Mouse (Mus musculus) megakaryocyte-erythroid progenitor cell, adult 5-6 weeks (primary cell): ENCODE measurements around the gene Rnf115. TPM values are rescaled to one million over a fixed set of nuclear protein-coding genes. Genes with fewer than 3 reads are reported as not detected.

Experiments
- ATAC-seq: replicated peaks from 2 replicates; pipeline ENCODE4 v1.8.0; 2016; ENCODE audit warnings: mild to moderate bottlenecking, inconsistent platforms; ENCODE audit not compliant: severe bottlenecking, poor library complexity, low FRiP score, low TSS enrichment
- total RNA-seq, 2 experiments: library from RNA; stranded (forward) in 1 of 2; stranded (reverse) in 1 of 2; fragments of 200-1000, 215-1000 nt in 1 of 2; fragments of >200 nt in 1 of 2; fragmentation: Nextera tagmentation in 1 of 2; gene quantifications; 2 replicates each; pipeline ENCODE4 v1.2.3; 2014 to 2017

The Rnf115 gene
- total RNA-seq, 2 experiments from 2014 or later: 40.0 to 51.7 TPM

DNA sequence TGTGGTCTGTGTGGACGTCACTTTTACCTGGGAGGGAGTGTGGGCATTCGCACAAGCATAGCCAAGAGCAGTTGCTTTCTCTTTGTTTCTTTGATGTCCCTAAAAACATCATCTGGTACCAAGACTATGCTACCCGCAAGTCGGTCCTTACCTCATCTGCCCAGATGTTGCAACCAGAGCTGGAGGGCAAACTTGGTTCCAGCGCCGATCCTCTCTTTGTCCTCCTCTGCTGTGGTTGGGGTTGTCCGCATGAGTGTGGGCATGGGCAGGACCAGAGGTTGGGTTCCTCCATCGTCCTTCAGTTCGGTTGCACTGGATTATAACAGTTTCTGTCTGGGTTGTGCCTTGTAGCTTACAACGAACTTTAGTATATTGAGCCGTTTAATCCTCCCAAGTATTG is 21.2 kb upstream of the Rnf115 start:
- no peak for ATAC-seq

- no peak for ATAC-seq
These were observed 20.5 kb upstream of the Rnf115 start for GRCm38 (mm10) chr3:96706984-96707383.

- peak; percentile 73 for ATAC-seq
These were observed 19.4 kb upstream of the Rnf115 start, which contains the start of gene Nudt17 for GRCm38 (mm10) chr3:96707903-96708683. TSS of gene Nudt17 (minus strand) at chr3:96708562.

DNA sequence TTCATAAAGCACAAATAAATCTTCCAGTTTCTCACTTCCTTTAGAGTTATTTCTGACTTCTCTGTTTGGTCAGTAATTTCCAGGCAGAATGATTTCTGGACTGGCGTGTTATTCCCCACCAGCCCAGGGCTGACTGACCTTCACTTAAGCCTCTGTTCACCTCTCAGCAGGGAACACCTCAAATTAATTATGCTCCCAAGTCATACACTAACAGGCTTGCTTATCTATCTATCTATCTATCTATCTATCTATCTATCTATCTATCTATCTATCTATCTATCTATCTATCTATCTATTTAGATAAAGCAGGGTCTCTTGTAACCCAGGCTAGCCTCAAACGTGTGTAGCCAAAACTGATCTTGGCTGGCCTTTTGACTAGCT is 18.8 kb upstream of the Rnf115 start:
- no peak for ATAC-seq

DNA sequence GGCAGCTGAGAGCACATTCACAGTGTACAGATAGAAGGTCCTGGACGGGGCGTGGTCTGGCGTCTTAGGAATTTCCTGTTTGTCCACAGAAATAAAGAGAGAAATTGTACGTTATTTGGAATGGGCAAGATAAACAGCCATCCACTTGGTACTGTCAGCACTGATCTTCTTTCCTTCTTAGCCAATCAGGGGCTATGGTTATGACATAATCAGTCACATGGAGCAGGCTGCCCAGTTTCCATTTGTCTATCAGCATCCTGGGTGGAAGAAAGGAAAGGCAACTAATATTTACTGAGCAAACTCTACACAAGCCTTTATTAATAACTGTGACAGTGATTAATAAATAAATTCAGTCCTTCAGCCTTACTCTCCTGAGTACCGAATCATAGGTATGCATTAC is 13.2 kb upstream of the Rnf115 start:
- no peak for ATAC-seq

DNA sequence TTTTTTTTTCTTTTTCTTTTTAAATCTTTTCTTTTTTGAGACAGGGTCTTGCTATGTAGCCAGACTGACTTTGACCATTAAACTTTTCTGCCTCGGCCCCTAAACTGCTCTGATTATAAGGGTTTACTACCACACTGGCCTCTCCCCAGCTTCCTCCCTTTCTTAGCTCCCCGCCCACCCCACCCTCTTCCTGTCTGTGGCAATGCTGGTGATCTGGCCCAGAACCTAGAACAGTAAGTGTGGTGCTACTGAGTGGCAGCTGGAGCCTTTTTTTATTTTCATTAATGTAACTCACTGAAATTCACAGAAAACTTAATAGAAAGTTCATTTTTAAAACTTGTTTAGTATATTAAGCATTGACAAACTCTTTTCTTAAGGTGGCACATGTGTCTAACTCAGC is 11.6 kb upstream of the Rnf115 start:
- no peak for ATAC-seq

GRCm38 (mm10) chr3:96719173-96719572 is 8.3 kb upstream of the Rnf115 start:
- peak; percentile 67 for ATAC-seq

DNA sequence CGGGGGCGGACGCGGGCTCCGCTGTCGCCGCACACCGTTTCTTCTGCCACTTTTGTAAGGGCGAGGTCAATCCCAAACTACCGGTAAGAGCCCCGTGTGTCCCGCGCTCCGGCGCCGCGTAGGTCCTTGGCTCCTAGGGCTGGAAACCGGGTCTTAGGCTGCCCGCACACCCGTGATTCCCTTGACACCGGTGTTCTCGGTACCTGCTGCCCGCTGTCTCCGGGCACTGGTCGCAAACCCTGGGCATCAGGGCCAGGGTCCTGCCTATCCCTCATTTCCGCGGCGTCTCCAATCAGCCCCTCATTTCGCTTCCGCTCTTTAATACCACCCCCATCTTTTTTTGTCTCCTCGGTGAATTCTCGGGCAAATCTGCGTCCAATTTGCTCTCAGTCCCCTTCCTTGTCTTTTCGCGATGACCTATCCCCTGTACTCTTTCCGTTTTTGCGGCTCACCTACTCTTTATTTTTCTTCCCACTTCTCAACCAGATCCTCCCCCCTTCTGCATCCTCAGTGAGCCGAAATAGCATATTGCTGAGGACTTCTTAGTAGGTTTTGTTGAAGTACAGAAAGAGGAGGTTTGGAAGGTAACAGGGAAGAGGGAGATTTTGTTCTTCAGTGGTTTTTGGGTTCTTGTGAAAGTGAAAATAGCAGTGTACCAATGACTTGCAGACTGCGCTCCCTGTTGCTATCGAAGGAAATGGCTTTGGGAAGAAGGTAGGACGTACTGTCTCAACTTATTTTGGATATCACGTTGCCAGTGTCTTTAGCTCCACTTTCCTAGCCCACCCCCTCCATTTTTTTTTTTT is 567 bp downstream of the Rnf115 start:
- ATAC-seq: no peak; the same call in 1 of the 2 replicates

DNA sequence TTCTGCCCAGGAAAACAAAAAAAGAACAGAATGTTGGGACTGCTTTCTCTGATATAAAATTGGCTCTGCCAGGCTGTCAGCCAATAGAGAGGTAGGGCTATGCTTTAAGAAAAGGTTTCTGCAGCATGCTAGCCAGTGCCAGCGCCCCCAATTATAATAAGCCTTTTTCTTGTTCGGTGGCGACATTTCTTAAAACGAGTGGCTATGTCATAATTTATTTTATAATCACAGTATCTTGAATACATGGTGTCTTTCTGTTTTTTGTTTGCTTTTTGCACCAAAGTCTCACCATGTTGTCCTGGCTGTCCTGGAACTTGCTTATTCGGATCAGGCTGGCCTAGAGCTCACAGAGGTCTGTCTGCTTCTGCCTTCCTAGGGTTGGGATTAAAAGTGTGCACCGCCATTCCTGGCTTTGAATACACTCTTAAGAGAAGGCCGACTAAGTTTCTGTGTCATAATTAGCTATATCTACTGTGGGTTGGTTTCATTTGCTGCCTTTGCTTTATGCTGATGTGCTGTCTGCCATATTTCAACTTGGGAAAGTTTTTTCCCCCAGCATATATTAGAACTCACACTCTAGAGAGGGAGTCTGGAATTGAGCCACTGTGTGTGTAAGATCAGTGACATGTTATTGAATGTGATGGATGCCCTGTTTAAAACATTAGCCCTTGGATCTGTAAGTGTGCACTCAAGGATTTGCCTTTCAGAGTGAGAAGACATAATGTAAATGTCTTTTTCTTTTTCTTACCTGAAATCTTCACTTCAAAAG is 1.4 kb downstream of the Rnf115 start:
- no peak for ATAC-seq

GRCm38 (mm10) chr3:96729403-96729784 is 1.9 kb downstream of the Rnf115 start:
- peak; percentile 67 for ATAC-seq

DNA sequence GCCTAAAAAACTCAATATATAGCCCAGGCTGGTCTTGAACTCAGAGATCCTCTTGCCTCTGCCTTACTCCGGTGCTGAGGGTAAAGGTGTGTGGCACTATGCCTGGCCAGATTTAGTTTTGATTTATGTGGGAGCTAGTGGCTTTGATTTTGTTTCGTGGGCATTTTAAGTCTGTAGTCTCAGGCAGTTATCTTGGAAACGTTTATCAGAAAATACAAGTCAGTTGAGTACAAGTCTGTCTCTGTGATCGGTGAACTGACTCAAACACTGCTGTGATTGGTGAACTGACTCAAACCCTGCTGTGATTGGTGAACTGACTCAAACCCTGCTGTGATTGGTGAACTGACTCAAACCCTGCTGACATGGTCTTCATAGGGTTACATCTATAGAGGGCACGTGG is 3.3 kb downstream of the Rnf115 start:
- ATAC-seq: no peak

DNA sequence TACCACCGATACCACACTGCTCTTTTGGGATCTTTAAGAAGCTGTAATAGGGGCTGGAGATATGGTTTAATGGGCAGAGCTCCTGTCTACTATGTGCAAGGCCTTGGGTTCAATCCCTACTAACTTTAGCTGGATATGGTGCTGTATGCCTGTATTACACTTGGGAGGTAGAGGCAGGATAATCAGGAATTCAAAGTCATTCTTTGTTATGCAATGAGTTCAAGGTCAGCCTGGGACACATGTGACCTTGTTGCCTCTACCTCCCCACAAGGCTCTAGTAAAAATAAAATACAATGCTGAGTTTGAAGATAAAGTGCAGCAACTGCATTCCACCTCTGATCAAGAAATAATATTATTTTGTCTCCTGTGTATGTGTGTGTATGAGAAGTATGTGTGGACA is 6.5 kb downstream of the Rnf115 start:
- no peak for ATAC-seq

GRCm38 (mm10) chr3:96735200-96735599 is 7.7 kb downstream of the Rnf115 start:
- ATAC-seq: no peak

DNA sequence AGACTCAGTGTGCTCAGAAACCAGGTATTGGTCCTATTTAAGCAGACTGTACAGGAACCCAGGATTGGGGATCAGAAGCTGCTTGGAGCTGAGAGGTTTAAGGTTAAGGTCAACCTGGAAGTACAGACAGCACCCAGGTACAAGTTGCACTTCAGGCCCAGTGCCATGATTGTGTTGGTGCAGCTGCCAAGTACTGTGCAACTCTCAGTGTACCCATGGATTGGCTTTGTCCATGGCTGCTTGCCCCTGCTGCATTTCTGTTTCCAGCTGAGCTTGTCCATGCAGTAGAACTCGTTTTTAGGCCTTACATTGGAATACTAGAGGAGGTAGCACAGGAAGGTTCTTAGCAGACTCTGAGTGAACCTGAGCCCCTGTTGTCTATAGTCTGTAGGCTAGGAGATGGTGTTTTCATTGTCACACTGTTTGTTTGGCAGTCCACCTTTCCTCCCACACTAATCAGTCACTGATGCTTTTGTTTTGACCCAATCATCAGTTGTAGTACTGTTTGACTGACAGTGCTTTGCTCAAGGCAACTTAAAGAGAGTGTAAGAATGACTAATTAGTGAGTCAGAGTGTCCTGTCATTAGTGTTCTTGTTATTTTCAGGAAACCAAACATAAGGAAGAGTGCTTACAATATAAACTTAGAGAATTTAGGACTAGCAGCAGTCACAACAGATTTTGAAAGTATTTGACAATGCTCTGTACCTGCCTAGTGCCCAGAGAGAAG is 9.7 kb downstream of the Rnf115 start:
- ATAC-seq: no peak

DNA sequence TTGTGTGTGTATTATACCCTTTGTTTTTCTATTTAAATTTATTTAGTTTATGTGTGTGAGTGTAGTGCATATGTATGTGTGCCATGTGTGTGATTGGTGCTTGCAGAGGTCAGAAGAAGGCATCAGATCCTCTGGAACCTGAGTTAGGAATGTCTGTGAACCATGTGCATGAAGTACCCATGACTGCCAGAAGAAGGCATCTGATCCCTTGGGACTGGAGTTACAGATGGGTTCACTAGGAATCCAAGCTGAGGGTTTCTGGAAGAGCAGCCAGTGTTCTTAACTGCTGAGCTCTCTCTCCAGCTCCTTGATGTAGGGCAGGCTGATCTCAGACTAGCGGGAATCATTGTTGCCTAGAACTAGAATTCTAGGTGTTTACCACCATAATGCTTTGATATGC is 10.5 kb downstream of the Rnf115 start:
- no peak for ATAC-seq

GRCm38 (mm10) chr3:96740279-96740678 is 12.8 kb downstream of the Rnf115 start:
- ATAC-seq: 0 out of 2 replicates have a peak, but pooled peaks have one; percentile 61

DNA sequence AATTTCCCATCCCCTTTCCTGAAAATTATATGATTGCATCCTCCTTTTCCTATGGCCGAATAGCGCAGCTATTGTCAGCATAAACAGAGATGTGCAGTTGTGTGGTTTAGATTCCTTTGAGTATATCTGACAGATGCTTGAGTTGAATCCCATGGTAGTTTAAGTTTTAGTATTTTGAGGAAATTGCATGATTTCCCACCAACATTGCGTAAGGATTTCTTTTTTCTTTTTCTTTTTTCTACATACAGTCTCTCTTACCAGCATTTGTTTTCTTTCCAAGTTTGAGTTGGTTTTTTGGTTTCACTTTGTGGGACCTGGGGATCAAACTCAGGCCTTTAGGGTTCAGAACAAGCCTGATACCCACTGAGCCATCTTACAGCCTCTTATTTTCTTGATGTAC is 16.9 kb downstream of the Rnf115 start:
- no peak for ATAC-seq

- ATAC-seq: no peak
These were observed 19.4 kb downstream of the Rnf115 start for GRCm38 (mm10) chr3:96746829-96747228.

GRCm38 (mm10) chr3:96755935-96756334 is 28.5 kb downstream of the Rnf115 start:
- ATAC-seq: no peak
